Mouse (Mus musculus): Measurements from ENCODE around the gene Grik3. TPM values are rescaled to one million over a fixed set of nuclear protein-coding genes. Genes with fewer than 3 reads are reported as not detected.
A peak's percentile ranks its signal among the peaks of the same experiment; 100 is the strongest.

Gene Grik3
- polyA plus RNA-seq, 1 experiment from 2014 or later: 3.9 TPM

DNA sequence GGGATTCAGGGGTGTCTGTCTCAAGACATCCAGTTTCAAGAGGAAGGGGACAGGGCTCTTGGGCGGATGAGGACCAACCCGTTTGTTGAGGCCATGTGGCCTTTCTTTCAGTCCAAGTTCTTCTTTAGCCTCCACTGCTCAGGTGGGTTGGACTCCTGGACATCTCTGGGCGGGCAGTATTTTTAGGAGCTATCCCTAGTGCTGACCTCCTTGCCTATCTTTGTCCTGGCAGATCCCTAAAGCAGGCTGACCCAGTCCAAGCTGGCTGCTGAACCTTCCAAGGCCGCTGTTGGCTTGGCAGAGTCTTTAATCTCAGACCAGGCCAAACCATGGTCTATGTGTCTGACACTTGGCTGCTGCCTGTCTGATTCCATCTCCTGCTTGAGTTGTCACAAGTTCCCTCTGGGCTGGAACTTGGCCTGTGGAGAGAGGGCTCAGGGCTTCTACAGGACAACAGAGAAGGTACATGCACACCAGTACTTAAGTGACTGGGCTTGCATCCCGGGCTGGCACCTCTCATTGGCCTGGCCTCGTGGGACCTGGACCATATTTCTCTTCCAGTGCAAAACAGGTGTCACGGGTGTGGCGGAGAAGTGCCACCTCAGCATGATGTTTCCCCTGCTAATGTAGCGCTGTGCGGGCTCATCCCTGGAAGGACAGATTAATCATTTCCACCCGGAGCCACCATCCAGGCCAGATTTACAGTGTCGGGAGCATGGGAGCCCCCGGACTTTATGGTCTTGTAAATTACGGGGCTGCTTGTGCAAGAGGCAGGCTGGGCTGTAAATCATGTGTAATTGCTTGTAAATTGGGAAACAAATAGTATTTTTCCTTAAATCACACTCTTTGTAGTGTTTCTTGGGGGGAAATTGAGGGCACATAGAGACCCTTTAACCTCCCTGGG, 66.2 kb downstream of the Grik3 start:
- Histone ChIP-seq H3K4me1 (replicated peaks) (peaks cover 41% of the 10 kb centered on the region), H3K36me3 (no peaks in the 10 kb centered on the region), H3K4me3 (no peak overlapping the region), H3K9me3 (no peaks in the 10 kb centered on the region), H3K27me3 (0 out of 2 replicates have a peak, but pooled peaks cover 6% of the 10 kb centered on the region), H3K4me2 (no peak overlapping the region), H3K9ac (no peak overlapping the region), H3K27ac (no peak overlapping the region)
- 75% methylated on average over 14 of the region's 14 CpGs for WGBS
- no peak for ATAC-seq (ENCODE audit: low FRiP score)

DNA sequence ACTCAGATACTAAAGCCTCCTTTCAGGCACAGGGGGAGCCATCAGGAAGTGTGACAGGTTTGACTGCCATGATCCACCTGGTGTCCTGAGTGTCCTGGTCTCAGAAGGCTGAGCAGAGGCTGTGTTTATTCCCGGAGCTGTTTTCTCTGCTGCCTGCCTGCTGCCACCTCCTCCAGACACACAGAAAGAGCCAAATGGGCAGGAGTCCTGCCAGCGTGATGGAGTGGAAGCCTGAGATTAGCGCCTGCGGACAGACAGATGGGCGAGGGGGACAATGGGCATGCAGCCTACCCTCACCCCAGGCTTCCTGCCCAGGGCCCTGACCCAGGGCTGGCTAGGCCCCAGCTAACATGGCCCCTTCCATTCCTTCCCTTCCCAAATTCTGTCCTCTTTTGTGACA, 69.1 kb downstream of the Grik3 start:
- Histone ChIP-seq H3K36me3 (no peaks in the 10 kb centered on the region), H3K4me3 (no peak overlapping the region), H3K27me3 (peaks cover 7% of the 10 kb centered on the region; the same call in 1 of the 2 replicates), H3K4me2 (no peak overlapping the region), H3K27ac (0 out of 2 replicates have a peak overlapping the region, but pooled peaks have one; percentile 24), H3K4me1 (replicated peaks) (peaks cover 70% of the 10 kb centered on the region), H3K9me3 (no peaks in the 10 kb centered on the region), H3K9ac (no peak overlapping the region)
- no peak for ATAC-seq (ENCODE audit: low FRiP score)
- 55% methylated on average over 5 of the region's 5 CpGs for WGBS

DNA sequence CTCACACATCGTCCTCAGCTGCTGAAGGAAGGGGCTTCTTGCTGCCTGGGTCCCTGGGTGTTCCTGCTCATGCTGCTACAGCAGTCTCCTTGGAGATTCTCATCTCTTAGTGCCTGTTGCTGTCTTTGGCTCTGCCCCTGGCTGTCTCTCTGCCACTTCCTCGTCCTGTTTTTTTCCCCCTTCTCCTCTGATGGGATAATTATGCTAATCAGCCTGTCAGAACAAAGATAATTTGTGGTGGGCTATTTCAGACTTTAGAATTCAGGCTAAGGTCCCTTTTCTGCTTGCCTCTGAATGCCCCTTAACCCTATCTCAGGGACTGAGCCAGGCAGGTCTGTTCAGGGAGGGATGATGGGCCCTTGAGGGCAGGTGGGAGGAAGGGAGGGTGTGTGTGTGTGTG, 70.3 kb downstream of the Grik3 start:
- Histone ChIP-seq H3K4me3 (no peak overlapping the region), H3K9me3 (no peaks in the 10 kb centered on the region), H3K4me1 (replicated peaks) (peaks cover 80% of the 10 kb centered on the region), H3K27ac (peak overlapping the region; percentile 23; the same call in 1 of the 2 replicates), H3K9ac (no peak overlapping the region; the same call in 1 of the 2 replicates), H3K36me3 (no peaks in the 10 kb centered on the region), H3K27me3 (peaks cover 8% of the 10 kb centered on the region; the same call in 1 of the 2 replicates), H3K4me2 (no peak overlapping the region)
- 11% methylated on average over 2 of the region's 2 CpGs for WGBS
- ATAC-seq (ENCODE audit: low FRiP score): no peak

DNA sequence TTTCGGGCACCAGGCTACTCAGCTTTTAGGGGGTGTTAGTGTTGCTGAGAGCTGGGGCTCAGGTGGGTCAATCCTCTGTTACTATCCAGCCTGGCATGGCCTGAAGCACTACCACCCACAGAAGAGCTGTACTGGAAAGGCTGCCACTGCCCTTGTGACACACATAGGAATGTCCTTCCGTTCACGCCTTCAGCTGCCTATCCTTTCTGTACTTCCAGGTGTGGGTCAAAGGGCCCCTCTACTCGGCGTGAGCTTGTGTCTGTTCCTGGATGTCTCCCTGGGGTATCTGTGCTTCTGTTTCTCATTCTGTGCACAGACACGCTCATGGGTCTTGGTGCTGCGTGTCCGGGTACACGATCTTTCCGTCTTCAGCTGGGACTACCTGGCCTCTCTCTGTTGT, 73.1 kb downstream of the Grik3 start:
- 74% methylated on average over 10 of the region's 10 CpGs for WGBS
- Histone ChIP-seq H3K27me3 (peaks cover 8% of the 10 kb centered on the region; the same call in 1 of the 2 replicates), H3K36me3 (no peaks in the 10 kb centered on the region), H3K4me3 (no peak overlapping the region), H3K9me3 (no peaks in the 10 kb centered on the region), H3K9ac (no peak overlapping the region), H3K4me1 (replicated peaks) (peaks cover 82% of the 10 kb centered on the region), H3K27ac (no peak overlapping the region), H3K4me2 (no peak overlapping the region)
- ATAC-seq (ENCODE audit: low FRiP score): no peak

DNA sequence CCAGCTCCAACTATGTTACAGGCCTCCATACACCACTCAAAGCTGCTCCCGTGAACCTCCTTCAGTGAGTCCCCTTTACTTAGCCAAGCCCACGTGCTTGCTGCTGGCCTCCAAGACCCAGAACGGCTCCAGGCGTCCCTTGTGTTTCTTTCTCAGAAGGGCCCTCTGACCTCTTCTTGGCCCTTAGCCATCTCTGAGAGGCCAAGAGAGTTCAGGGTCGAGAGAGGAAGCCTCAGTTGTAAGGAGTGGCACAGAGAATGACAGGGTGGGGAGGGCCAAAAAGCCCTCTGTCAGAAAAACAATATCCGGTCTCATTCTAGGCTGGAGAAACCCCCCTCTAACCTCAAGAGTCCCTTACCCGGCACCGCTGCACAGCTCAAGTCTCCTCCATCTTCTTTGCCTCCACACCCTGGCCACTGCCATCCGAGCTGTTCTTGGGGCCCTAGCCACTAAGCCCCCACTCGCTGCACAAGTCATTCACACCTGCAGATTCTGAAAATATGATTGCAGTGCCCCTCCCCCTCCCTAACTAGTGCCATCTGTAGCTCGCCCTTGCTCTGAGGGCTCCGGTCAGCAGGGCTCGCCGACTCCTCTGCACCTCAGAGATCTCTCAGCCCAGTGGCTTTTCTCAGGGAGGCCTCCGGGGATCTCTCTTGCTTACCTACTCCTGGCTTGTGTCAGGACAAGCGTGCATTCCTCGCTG, 73.7 kb downstream of the Grik3 start:
- Histone ChIP-seq H3K27ac (no peak overlapping the region), H3K4me1 (replicated peaks) (peaks cover 80% of the 10 kb centered on the region), H3K9ac (no peak overlapping the region), H3K36me3 (no peaks in the 10 kb centered on the region), H3K4me2 (no peak overlapping the region), H3K27me3 (peaks cover 8% of the 10 kb centered on the region; the same call in 1 of the 2 replicates), H3K4me3 (no peak overlapping the region), H3K9me3 (no peaks in the 10 kb centered on the region)
- ATAC-seq (ENCODE audit: low FRiP score): no peak
- WGBS: 48% methylated on average over 17 of the region's 17 CpGs

DNA sequence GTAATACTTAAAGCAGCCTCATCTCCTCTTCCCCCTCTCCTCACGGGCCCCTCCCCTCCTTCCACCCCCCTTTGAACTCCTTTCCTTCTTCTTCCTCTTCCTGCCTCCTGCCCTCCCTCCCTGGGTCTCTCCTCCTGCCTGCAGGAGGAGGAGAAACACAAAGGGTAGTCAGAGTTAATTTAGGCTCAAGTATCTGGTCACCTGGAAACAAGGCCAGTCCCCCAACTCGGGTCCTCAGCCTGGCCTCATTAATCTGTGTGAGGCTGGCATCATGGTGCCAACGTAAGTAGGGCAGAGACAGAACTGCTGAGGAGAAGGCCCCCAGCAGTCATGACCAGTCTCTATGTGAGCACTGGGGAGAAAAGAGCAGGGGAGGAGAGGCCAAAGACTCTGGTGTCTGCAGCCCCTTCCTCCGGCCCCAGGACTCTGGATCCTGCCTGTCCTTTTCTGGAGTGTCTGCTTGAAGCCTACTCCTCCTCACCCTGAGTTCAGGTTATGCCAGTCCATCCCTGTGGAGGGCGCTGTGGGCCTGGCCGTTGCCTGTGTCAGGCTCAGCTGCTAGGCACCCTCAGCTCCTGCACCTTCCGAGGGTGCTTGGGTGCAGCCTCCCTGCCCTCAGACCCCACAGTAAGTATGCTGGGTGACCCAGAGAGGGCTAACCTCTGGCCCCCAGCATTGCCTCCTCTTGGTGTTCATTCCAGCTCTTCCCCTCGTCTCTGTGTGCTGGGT, 75.4 kb downstream of the Grik3 start:
- no peaks in the 10 kb centered on the region for H3K36me3 ChIP-seq
- peaks cover 6% of the 10 kb centered on the region; the same call in 1 of the 2 replicates for H3K27me3 ChIP-seq
- no peaks in the 10 kb centered on the region for H3K9me3 ChIP-seq
- 0 out of 2 replicates have a peak overlapping the region, but pooled peaks have one; percentile 35 for H3K27ac ChIP-seq
- no peak overlapping the region for H3K9ac ChIP-seq
- 55% methylated on average over 7 of the region's 8 CpGs for WGBS
- H3K4me1 ChIP-seq (replicated peaks): peaks cover 69% of the 10 kb centered on the region
- H3K4me3 ChIP-seq: no peak overlapping the region
- no peak for ATAC-seq (ENCODE audit: low FRiP score)
- H3K4me2 ChIP-seq: no peak overlapping the region

DNA sequence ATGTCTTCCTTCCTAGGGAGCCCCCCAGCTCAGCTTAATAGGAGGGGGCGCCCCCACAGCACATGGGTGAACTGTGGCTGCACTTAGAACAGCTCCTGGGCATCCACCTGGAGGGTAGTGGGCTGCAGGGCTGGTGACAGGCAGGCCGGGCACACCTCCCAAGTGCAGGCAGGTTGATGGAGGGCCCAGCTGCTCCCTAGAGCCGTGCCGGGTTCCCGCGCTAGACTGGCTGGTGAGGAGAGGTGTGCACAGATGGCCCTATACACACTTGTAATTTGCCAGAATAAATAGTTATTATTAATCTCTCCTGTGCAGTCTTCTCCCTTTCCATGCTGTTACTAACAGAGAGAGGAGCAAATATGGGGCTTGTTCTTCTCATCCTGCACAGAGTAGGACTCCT, 77.7 kb downstream of the Grik3 start:
- H3K27ac ChIP-seq: no peak overlapping the region
- H3K4me2 ChIP-seq: no peak overlapping the region
- H3K4me3 ChIP-seq: no peak overlapping the region
- peaks cover 9% of the 10 kb centered on the region for H3K27me3 ChIP-seq
- H3K9me3 ChIP-seq: no peaks in the 10 kb centered on the region
- no peak overlapping the region for H3K9ac ChIP-seq
- no peak for ATAC-seq (ENCODE audit: low FRiP score)
- H3K4me1 ChIP-seq (replicated peaks): peaks cover 69% of the 10 kb centered on the region
- H3K36me3 ChIP-seq: no peaks in the 10 kb centered on the region
- WGBS: 71% methylated on average over 6 of the region's 6 CpGs

DNA sequence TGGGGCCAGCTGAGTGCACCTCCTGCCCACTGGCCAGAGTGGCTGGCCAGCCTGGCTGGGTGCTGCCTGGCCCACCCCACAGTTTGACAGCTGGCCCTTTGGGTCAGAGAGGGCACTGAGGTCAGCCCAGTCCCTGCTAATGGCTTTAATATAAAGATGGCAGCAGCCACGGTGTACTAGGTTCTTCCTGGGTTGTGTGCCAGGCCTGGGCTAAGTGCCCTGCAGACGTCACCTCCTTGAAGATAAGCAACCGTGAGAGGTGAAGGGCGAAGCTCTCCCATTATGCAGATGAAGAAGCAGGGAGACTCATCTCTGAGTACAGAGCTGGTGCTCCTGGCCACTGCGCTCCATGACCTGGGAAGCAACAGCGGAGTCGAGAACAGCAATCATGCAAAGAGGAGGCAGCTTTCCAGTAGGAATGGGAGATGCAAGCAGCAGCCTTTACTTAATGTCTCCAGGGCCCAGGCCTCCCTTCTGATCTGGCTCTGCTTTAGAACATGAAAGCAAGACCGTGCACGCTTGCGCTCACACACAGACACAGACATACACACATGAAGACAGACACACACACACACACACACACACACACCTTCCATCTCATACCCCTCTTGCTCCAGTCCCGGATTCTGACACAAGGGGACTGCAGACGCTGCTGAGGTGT, 81.3 kb downstream of the Grik3 start:
- 0 out of 2 replicates have a peak overlapping the region, but pooled peaks have one; percentile 14 for H3K9ac ChIP-seq
- no peaks in the 10 kb centered on the region for H3K36me3 ChIP-seq
- no peak overlapping the region for H3K4me3 ChIP-seq
- H3K4me1 ChIP-seq (replicated peaks): peaks cover 51% of the 10 kb centered on the region
- peak overlapping the region; percentile 24; the same call in 1 of the 2 replicates for H3K27ac ChIP-seq
- no peak; the same call in 1 of the 2 replicates for ATAC-seq (ENCODE audit: low FRiP score)
- H3K4me2 ChIP-seq: no peak overlapping the region; the same call in 1 of the 2 replicates
- no peaks in the 10 kb centered on the region for H3K9me3 ChIP-seq
- 37% methylated on average over 12 of the region's 12 CpGs for whole genome bisulfite sequencing
- H3K27me3 ChIP-seq: peaks cover 9% of the 10 kb centered on the region; the same call in 1 of the 2 replicates

DNA sequence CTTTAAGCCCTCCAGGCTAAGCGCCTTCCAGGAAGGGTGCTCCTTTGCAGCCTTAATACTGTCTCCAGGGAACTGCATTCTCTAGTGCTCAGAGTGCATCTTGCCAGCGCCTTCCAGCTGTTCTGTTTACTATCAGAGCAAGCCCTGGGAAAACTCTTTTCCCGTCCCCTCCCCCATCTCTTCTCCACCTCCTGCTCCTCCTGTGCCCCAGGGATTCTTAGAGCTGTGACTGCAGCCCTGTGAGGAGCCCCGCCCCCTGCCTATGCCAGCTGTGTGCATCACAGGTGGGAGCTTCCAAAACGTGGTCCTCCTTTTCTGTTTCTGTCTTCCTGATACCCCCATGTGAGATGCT, 81.8 kb downstream of the Grik3 start:
- peak; percentile 34; the same call in 1 of the 2 replicates for ATAC-seq (ENCODE audit: low FRiP score)
- WGBS: 11% methylated on average over 5 of the region's 5 CpGs
- Histone ChIP-seq H3K4me1 (replicated peaks) (peaks cover 51% of the 10 kb centered on the region), H3K4me3 (no peak overlapping the region), H3K4me2 (peak overlapping the region; percentile 8; the same call in 1 of the 2 replicates), H3K36me3 (no peaks in the 10 kb centered on the region), H3K9me3 (no peaks in the 10 kb centered on the region), H3K9ac (0 out of 2 replicates have a peak overlapping the region, but pooled peaks have one; percentile 14), H3K27ac (0 out of 2 replicates have a peak overlapping the region, but pooled peaks have one; percentile 24), H3K27me3 (peaks cover 9% of the 10 kb centered on the region; the same call in 1 of the 2 replicates)

DNA sequence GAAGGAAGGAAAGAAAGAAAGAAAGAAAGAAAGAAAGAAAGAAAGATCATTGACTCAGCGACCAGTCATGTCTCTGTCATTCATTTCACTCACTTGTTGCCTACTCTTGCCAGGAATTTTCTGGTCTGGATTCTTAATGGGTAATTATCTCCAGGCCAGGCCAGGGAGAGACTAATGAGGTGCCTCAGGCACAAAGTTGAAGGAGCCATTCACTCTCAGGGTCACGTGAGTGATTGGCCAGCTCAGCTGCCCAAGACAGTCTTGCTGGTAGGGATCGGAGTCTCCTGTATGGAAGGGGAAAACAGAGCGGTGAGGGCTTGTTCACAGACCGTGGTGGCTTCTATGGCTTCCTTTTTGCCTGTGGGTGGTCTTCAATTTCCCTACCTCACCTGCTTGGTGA, 82.5 kb downstream of the Grik3 start:
- Histone ChIP-seq H3K4me2 (no peak overlapping the region), H3K4me1 (replicated peaks) (peaks cover 49% of the 10 kb centered on the region), H3K27me3 (peaks cover 9% of the 10 kb centered on the region; the same call in 1 of the 2 replicates), H3K4me3 (no peak overlapping the region), H3K36me3 (no peaks in the 10 kb centered on the region), H3K27ac (no peak overlapping the region), H3K9me3 (no peaks in the 10 kb centered on the region), H3K9ac (no peak overlapping the region)
- no peak for ATAC-seq (ENCODE audit: low FRiP score)
- WGBS: 38% methylated on average over 5 of the region's 5 CpGs

DNA sequence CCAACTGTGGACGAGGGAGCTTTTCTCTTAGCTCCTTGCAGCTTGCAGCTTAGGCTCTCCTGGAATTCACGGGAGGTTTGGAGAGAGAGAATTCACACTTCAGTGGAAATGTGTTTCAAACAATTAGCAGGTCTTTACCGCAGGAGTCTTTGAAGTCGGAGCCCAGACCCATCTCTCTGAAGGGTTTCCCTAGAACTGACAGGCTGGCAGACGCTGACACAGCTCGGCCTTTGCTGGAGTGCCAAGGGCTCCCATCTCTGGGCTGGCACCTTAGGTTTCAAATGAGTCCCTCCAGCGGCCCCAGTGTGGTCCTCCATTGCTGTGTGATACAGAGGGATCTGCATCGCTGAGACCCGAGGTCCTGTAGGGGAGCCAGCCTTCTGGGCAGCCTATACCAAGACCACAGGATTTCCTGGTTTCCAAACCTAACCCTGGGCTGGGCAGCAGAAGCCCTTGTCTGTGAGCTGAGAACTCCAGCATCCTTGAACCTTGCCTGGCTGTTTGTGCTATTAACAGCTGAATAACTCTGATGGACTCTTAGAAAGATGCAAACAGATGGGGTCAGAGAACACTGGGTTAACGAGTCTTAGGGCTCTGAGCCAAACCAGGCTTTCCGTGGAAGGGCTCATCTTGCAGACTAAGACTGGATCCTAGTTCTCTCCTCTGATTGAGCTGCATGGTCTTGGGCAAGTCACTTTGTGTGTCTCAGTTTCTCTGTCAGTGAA, 83.6 kb downstream of the Grik3 start:
- H3K4me3 ChIP-seq: no peak overlapping the region
- peaks cover 9% of the 10 kb centered on the region; the same call in 1 of the 2 replicates for H3K27me3 ChIP-seq
- no peak for ATAC-seq (ENCODE audit: low FRiP score)
- 32% methylated on average over 11 of the region's 11 CpGs for WGBS
- no peak overlapping the region for H3K9ac ChIP-seq
- no peaks in the 10 kb centered on the region for H3K9me3 ChIP-seq
- 0 out of 2 replicates have a peak overlapping the region, but pooled peaks have one; percentile 18 for H3K27ac ChIP-seq
- no peaks in the 10 kb centered on the region for H3K36me3 ChIP-seq
- H3K4me2 ChIP-seq: no peak overlapping the region
- H3K4me1 ChIP-seq (replicated peaks): peaks cover 50% of the 10 kb centered on the region
